Mouse (Mus musculus): ENCODE data around the gene Serpinb5. TPM values are rescaled to one million over a fixed set of nuclear protein-coding genes. Genes with fewer than 3 reads are reported as not detected.
"Not testable (repeated sequence)": the region's sequence is repeated elsewhere in the genome, so short reads cannot be mapped to it uniquely, and the experiment has no call there.

The Serpinb5 gene
- polyA plus RNA-seq, 1 experiment from 2014 or later: 73.5 TPM

DNA sequence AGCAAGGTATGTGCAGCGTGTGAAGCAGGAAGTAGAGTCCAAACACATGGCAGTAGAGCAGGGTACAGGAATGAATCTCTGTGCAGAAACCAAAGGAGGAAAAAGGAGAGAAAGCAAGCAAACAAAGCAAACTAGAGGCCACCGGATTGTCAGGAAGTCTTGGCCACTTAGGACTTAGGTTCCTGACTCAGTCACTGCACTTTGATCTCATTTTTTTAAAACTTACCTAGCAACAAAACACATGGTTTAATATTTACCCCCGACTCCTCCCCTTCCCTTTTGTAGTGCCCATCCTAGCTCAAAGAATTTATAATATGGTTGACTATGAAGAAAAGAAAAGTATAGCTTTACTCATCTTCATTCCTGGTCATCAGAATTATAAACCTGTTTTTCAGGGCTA is 15.2 kb downstream of the Serpinb5 start:
- WGBS: 79% methylated on average over 3 of the region's 3 CpGs

DNA sequence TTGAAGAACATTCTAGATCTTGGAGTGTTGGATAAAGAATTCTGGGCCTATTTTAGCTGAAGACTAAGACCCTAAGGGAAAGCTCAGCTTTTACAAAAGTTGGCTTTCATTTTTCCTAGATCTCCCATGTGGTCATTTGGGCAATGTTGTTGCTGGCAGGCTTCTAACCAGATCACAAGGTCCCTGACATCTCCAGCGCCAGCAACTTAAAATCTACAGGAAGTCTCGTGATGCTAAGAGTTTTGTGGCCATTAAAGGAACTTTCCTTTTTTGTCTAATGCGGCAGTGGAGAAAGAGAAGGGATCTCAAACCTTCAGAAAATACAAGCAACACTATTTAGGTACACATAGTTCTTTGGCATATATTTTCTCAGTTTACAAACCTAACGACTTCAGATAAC is 21.8 kb downstream of the Serpinb5 start:
- WGBS: 75% methylated on average over 4 of the region's 4 CpGs
- Histone ChIP-seq H3K4me2 (replicated peaks) (no peak overlapping the region), H3K4me1 (no peaks in the 10 kb centered on the region), H3K9me3 (replicated peaks) (no peaks in the 10 kb centered on the region), H3K9ac (no peak overlapping the region), H3K4me3 (replicated peaks) (no peak overlapping the region), H3K27ac (replicated peaks) (no peak overlapping the region), H3K36me3 (no peaks in the 10 kb centered on the region), H3K27me3 (0 out of 2 replicates have a peak, but pooled peaks cover 3% of the 10 kb centered on the region)
- ATAC-seq (ENCODE audit: insufficient number of reproducible peaks, low FRiP score, low TSS enrichment, low read depth): no peak

More for the DNA sequence above, 15.2 kb downstream of the Serpinb5 start:
- Histone ChIP-seq H3K9me3 (replicated peaks) (no peaks in the 10 kb centered on the region), H3K4me3 (replicated peaks) (no peak overlapping the region), H3K4me2 (replicated peaks) (no peak overlapping the region), H3K9ac (no peak overlapping the region), H3K4me1 (0 out of 2 replicates have a peak, but pooled peaks cover 9% of the 10 kb centered on the region), H3K36me3 (no peaks in the 10 kb centered on the region), H3K27me3 (no peaks in the 10 kb centered on the region), H3K27ac (replicated peaks) (peak overlapping the region; percentile 77)
- no peak for ATAC-seq (ENCODE audit: insufficient number of reproducible peaks, low FRiP score, low TSS enrichment, low read depth)

DNA sequence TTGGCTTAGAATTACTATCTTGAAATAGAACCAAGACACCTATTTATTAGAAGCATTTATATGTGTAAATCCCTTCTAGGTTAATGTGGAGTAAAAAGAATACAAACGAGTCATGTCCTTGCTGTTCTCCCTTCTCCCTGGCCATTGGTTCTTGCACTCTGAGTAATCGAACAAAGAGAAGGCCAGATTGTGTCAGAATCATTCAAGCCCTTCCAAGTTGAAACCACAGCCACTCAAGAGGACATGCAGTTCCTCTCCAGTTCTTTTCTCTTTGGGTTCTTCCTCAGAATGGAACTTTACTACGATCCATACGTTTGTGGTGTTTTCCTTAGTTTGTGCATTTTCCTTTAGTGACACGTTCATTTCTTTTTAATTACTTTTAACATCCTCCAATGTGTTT is 22.4 kb downstream of the Serpinb5 start:
- no peaks in the 10 kb centered on the region for H3K9me3 ChIP-seq (replicated peaks)
- 67% methylated on average over 5 of the region's 5 CpGs for WGBS
- no peak overlapping the region for H3K4me3 ChIP-seq (replicated peaks)
- H3K9ac ChIP-seq: no peak overlapping the region
- H3K4me1 ChIP-seq: no peaks in the 10 kb centered on the region
- H3K4me2 ChIP-seq (replicated peaks): no peak overlapping the region
- 0 out of 2 replicates have a peak, but pooled peaks cover 3% of the 10 kb centered on the region for H3K27me3 ChIP-seq
- H3K36me3 ChIP-seq: no peaks in the 10 kb centered on the region
- no peak for ATAC-seq (ENCODE audit: insufficient number of reproducible peaks, low FRiP score, low TSS enrichment, low read depth)
- no peak overlapping the region for H3K27ac ChIP-seq (replicated peaks)

DNA sequence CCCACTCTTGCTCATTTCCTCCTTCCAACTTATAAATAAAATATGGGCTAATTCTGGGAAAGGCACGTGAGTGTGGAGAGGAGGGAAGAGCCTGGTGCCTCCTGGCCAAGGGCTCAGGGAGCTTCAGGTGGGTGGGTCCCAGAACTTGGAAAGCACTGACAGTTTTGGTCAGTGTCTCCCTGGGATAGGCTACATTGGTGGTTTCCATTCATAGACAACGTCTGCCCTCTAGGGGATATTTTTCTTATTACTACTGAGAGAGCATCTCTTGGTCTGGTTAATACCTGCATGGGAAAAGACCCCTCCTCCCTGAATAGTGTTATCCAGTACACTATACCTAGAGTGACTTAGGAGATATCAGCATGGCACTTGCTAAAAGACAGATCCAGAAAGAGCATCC is 22.8 kb downstream of the Serpinb5 start:
- H3K27me3 ChIP-seq: 0 out of 2 replicates have a peak, but pooled peaks cover 3% of the 10 kb centered on the region
- no peak overlapping the region for H3K9ac ChIP-seq
- no peaks in the 10 kb centered on the region for H3K9me3 ChIP-seq (replicated peaks)
- no peak overlapping the region for H3K4me3 ChIP-seq (replicated peaks)
- no peak for ATAC-seq (ENCODE audit: insufficient number of reproducible peaks, low FRiP score, low TSS enrichment, low read depth)
- H3K4me2 ChIP-seq (replicated peaks): no peak overlapping the region
- H3K27ac ChIP-seq (replicated peaks): no peak overlapping the region
- no peaks in the 10 kb centered on the region for H3K36me3 ChIP-seq
- WGBS: 4% methylated on average over 2 of the region's 2 CpGs
- no peaks in the 10 kb centered on the region for H3K4me1 ChIP-seq

DNA sequence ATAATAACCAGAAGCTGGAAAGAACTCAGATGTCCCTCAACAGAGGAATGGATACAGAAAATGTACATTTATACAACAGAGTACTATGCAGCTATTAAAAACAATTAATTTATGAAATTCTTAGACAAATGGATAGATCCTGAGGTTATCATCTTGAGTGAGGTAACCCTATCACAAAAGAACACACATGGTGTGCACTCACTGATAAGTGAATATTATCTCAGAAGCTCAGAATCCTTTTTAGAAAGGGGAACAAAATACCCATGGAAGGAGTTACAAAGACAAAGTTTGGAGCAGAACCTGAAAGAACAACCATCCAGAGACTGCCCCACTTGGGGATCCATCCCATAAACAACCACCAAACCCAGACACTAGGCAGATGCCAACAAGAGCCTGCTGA is 34.2 kb downstream of the Serpinb5 start:
- H3K4me1 ChIP-seq; H3K4me2 ChIP-seq (replicated peaks); ATAC-seq (ENCODE audit: insufficient number of reproducible peaks, low FRiP score, low TSS enrichment, low read depth); H3K9me3 ChIP-seq (replicated peaks); H3K4me3 ChIP-seq (replicated peaks); H3K27ac ChIP-seq (replicated peaks); H3K9ac ChIP-seq; H3K36me3 ChIP-seq; H3K27me3 ChIP-seq: not testable (repeated sequence)

DNA sequence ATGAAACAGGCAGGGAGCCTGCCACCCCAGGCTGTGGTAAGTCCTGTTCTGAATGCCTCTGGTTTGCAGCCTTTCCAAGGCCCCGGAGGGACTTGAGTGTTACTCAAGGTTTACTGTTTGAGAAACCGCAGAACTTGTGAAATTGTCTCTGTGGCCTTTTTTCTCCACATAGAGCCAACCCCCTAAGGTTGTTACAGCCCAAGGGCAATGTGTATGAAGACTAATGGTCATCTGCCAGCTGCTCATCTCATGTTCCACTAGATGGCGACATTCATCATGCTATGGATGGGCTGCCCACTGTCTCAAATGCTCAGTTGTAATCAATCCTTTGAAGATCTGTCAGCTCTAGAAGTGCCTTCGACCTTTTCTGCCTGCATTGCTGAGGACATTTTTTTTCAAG is 40.4 kb downstream of the Serpinb5 start:
- H3K9me3 ChIP-seq (replicated peaks): no peaks in the 10 kb centered on the region
- H3K36me3 ChIP-seq: no peaks in the 10 kb centered on the region
- no peak for ATAC-seq (ENCODE audit: insufficient number of reproducible peaks, low FRiP score, low TSS enrichment, low read depth)
- no peak overlapping the region for H3K4me3 ChIP-seq (replicated peaks)
- 34% methylated on average over 4 of the region's 4 CpGs for WGBS
- no peak overlapping the region for H3K4me2 ChIP-seq (replicated peaks)
- H3K27ac ChIP-seq (replicated peaks): no peak overlapping the region
- no peaks in the 10 kb centered on the region for H3K27me3 ChIP-seq
- H3K4me1 ChIP-seq: no peaks in the 10 kb centered on the region
- H3K9ac ChIP-seq: no peak overlapping the region

DNA sequence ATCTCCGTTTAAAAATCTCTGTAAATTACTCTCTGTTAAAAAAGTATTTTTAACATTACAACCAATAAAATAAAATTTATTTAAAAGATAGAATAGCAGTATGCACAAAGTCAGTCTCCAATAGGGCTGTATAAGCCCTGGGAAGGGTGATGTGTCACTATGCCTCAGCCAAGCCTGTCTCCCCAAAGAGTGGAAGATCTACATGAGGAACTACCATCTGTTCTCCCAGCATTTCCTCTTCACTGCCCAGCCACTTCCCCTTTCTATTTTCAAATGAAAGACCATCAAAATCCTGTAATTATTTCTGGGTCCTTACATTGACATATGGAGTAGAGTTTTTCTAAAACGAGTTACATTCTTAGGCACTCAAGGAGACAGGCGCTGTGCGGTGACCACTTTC is 71.0 kb downstream of the Serpinb5 start:
- WGBS: 74% methylated on average over 4 of the region's 4 CpGs
- Histone ChIP-seq H3K4me1 (no peaks in the 10 kb centered on the region), H3K27me3 (no peaks in the 10 kb centered on the region), H3K4me3 (replicated peaks) (no peak overlapping the region), H3K9me3 (replicated peaks) (no peaks in the 10 kb centered on the region), H3K9ac (no peak overlapping the region), H3K27ac (replicated peaks) (no peak overlapping the region), H3K4me2 (replicated peaks) (no peak overlapping the region), H3K36me3 (no peaks in the 10 kb centered on the region)
- no peak for ATAC-seq (ENCODE audit: insufficient number of reproducible peaks, low FRiP score, low TSS enrichment, low read depth)

Other genes starting within 250 kb of the Serpinb5 start
- 22.0 and 23.4 TPM in 2 replicates for gene Bcl2, start 146.9 kb upstream of the Serpinb5 start, polyA plus RNA-seq (2015; fragmentation: Nextera tagmentation; extraction: Ambion mirVana)
- 18.0 and 18.1 TPM in 2 replicates for gene Kdsr, start 101.4 kb upstream of the Serpinb5 start, polyA plus RNA-seq (2015; fragmentation: Nextera tagmentation; extraction: Ambion mirVana)
- 62.9 and 67.9 TPM in 2 replicates for gene Vps4b, start 64.4 kb upstream of the Serpinb5 start, polyA plus RNA-seq (2015; fragmentation: Nextera tagmentation; extraction: Ambion mirVana)
- gene Serpinb12, start 73.3 kb downstream of the Serpinb5 start, polyA plus RNA-seq (2015; fragmentation: Nextera tagmentation; extraction: Ambion mirVana): 37.3 and 38.6 TPM in 2 replicates
- gene Serpinb13, start 119.8 kb downstream of the Serpinb5 start, polyA plus RNA-seq (2015; fragmentation: Nextera tagmentation; extraction: Ambion mirVana): 0.13 TPM in 1 of 2 replicates, not detected in the other
- gene Serpinb3a, start 191.1 kb downstream of the Serpinb5 start, polyA plus RNA-seq (2015; fragmentation: Nextera tagmentation; extraction: Ambion mirVana): 46.8 and 48.0 TPM in 2 replicates
- not detected in 2 replicates for gene Serpinb3d, start 222.3 kb downstream of the Serpinb5 start, polyA plus RNA-seq (2015; fragmentation: Nextera tagmentation; extraction: Ambion mirVana)